Mouse (Mus musculus) MEL (cell line): ENCODE results near the gene Gm15217.

ENCODE experiments used
- BHLHE40 ChIP-seq: IDR thresholded peaks from 2 replicates; pipeline ENCODE4 v1.6.1; 2012; ENCODE audit warnings: low read depth, mild to moderate bottlenecking, inconsistent platforms, low read length, improper control_type of control experiment, borderline replicate concordance
- CTCF ChIP-seq, 3 experiments: IDR thresholded peaks in 2 of 3; conservative IDR thresholded peaks in 1 of 3; 2 replicates each; pipeline ENCODE4 v1.5.1; 2011 to 2012; ENCODE audit warnings: low read length in 3 of 3, low read depth in 2 of 3, mild to moderate bottlenecking in 2 of 3, improper control_type of control experiment in 1 of 3, inconsistent platforms in 1 of 3, mixed read lengths in 1 of 3, moderate library complexity in 1 of 3; ENCODE audit not compliant: control insufficient read depth in 1 of 3, insufficient read depth in 1 of 3, poor library complexity in 1 of 3, severe bottlenecking in 1 of 3
- E2F4 ChIP-seq: IDR thresholded peaks from 2 replicates; pipeline ENCODE4 v1.6.1; 2011; ENCODE audit warnings: low read depth, low read length, improper control_type of control experiment, borderline replicate concordance
- EP300 ChIP-seq, 2 experiments: IDR thresholded peaks; 2 replicates each; pipeline ENCODE4 v1.6.1; 2011; ENCODE audit warnings: improper control_type of control experiment in 2 of 2, low read length in 2 of 2, low read depth in 1 of 2, mild to moderate bottlenecking in 1 of 2
- GATA1 ChIP-seq: IDR thresholded peaks from 2 replicates; pipeline ENCODE4 v1.6.1; 2011; ENCODE audit warnings: low read depth, low read length, improper control_type of control experiment
- POLR2A ChIP-seq, 2 experiments: IDR thresholded peaks; 2 replicates each; pipeline ENCODE4 v1.6.1; 2011 to 2012; ENCODE audit warnings: low read length in 2 of 2, mild to moderate bottlenecking in 2 of 2, control low read depth in 1 of 2, improper control_type of control experiment in 1 of 2, low read depth in 1 of 2, moderate library complexity in 1 of 2; ENCODE audit not compliant: control insufficient read depth in 1 of 2, insufficient read depth in 1 of 2, poor library complexity in 1 of 2
- POLR2AphosphoS5 ChIP-seq: IDR thresholded peaks from 2 replicates; pipeline ENCODE4 v1.6.1; 2012; ENCODE audit warnings: low read depth, borderline replicate concordance, mild to moderate bottlenecking, inconsistent platforms, low read length, moderate library complexity, mixed read lengths
- SIN3A ChIP-seq: IDR thresholded peaks from 2 replicates; pipeline ENCODE4 v1.6.1; 2012; ENCODE audit warnings: low read length, improper control_type of control experiment, inconsistent platforms
- TAL1 ChIP-seq: IDR thresholded peaks from 2 replicates; pipeline ENCODE4 v1.6.1; 2012; ENCODE audit warnings: mild to moderate bottlenecking, inconsistent platforms, low read length, moderate library complexity, mixed read lengths
- UBTF ChIP-seq: IDR thresholded peaks from 2 replicates; pipeline ENCODE4 v1.6.1; 2012; ENCODE audit warnings: low read depth, mild to moderate bottlenecking, inconsistent platforms, low read length, improper control_type of control experiment, moderate library complexity, borderline replicate concordance; ENCODE audit not compliant: insufficient read depth
- USF1 ChIP-seq: IDR thresholded peaks from 2 replicates; pipeline ENCODE4 v1.6.1; 2014; ENCODE audit warnings: low read depth, mild to moderate bottlenecking, inconsistent platforms, low read length, improper control_type of control experiment, moderate library complexity
- ZC3H11A ChIP-seq: IDR thresholded peaks from 2 replicates; pipeline ENCODE4 v1.6.1; 2012; ENCODE audit warnings: low read depth, mild to moderate bottlenecking, inconsistent platforms, low read length, improper control_type of control experiment
- ZKSCAN1 ChIP-seq: IDR thresholded peaks from 2 replicates; pipeline ENCODE4 v1.6.1; 2012; ENCODE audit warnings: low read depth, mild to moderate bottlenecking, inconsistent platforms, low read length, improper control_type of control experiment, moderate library complexity

- TF ChIP-seq BHLHE40 (no peak), CTCF (IDR thresholded peaks at IDR 0.05 in 2 of 3, conservative IDR thresholded peaks at IDR 0.05 in 1 of 3; ENCODE audit: control insufficient read depth in 1 of 3, insufficient read depth in 1 of 3, low read depth in 2 of 3, low read length in 3 of 3, poor library complexity in 1 of 3, severe bottlenecking in 1 of 3) (no peak), GATA1 (no peak), ZC3H11A (no peak), EP300 (IDR thresholded peaks at IDR 0.05; ENCODE audit: low read depth in 1 of 2, low read length in 2 of 2) (no peak), POLR2A (IDR thresholded peaks at IDR 0.05; ENCODE audit: control insufficient read depth in 1 of 2, insufficient read depth in 1 of 2, low read depth in 1 of 2, low read length in 2 of 2, poor library complexity in 1 of 2) (no peak), ZKSCAN1 (no peak), POLR2AphosphoS5 (no peak), E2F4 (no peak), SIN3A (no peak), TAL1 (no peak), USF1 (no peak), UBTF (no peak)
These were observed 45.6 kb upstream of the Gm15217 start for GRCm38 (mm10) chr14:46333421-46334237.
